11 mouse cellular contexts compared by ENCODE assay signal in the genomic region with DNA sequence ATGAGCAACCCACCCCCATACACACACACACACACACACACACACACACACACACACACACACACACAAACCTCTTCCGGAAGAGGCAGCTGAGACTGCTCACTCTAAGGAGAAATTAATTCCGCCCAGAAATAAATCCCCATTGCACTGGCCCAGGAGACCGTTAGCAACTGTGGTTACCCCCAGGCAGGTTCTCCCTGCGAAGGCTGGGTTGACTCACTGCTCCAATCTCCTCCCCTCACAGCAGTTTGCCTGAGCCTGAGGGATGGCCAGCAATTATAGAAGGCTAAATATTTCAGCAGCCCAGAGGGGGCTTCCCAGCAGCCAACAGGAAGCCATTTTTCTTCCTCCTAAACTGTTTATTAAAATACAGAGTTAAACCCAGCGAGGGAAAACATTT. TPM values are rescaled to one million over a fixed set of nuclear protein-coding genes. Genes with fewer than 3 reads are reported as not detected.
DNase-seq lines count a peak whose midpoint lies in the region; ATAC-seq lines count a peak whose summit lies in the region.
"Had no signal": no experiment of that assay in that cellular context is flagged by ENCODE, and none has a peak within 500 bp of the region (broad histone marks: within the 10 kb centered on the region; RNA-seq: fewer than 3 reads in every experiment).

No protein-coding gene starts in this region.

- peak; percentile 70; the same call in 1 of the 2 replicates for ATAC-seq in embryonic facial prominence, embryonic 14.5 days (ENCODE audit: low read depth)
- 0 out of 2 replicates have a peak, but pooled peaks have one; percentile 58 for ATAC-seq in limb, embryonic 11.5 days (ENCODE audit: insufficient number of reproducible peaks, low FRiP score, low TSS enrichment, low read depth)

- H3K4me1 ChIP-seq in embryonic facial prominence, embryonic 14.5 days (ENCODE audit: control insufficient read depth, insufficient read depth, low read length) = no peaks in the 10 kb centered on the region
- H3K4me1 ChIP-seq in limb, embryonic 11.5 days (ENCODE audit: control insufficient read depth, insufficient read depth, low read length) = no peaks in the 10 kb centered on the region; the same call in 1 of the 2 replicates
- H3K4me1 ChIP-seq: embryonic facial prominence, embryonic 15.5 days; liver, embryonic 13.5 days had no signal

- no peaks in the 10 kb centered on the region for H3K36me3 ChIP-seq in embryonic facial prominence, embryonic 14.5 days (ENCODE audit: control insufficient read depth, insufficient read depth, low read length)
- H3K36me3 ChIP-seq in limb, embryonic 11.5 days (ENCODE audit: control insufficient read depth, insufficient read depth, low read length) = no peaks in the 10 kb centered on the region
- H3K36me3 ChIP-seq: embryonic facial prominence, embryonic 15.5 days; liver, embryonic 13.5 days had no signal

- H3K27me3 ChIP-seq in embryonic facial prominence, embryonic 14.5 days (replicated peaks; ENCODE audit: control insufficient read depth, insufficient read depth, low read length) = no peaks in the 10 kb centered on the region
- no peaks in the 10 kb centered on the region for H3K27me3 ChIP-seq in limb, embryonic 11.5 days (ENCODE audit: control insufficient read depth, insufficient read depth, low read length)
- H3K27me3 ChIP-seq: embryonic facial prominence, embryonic 15.5 days; liver, embryonic 13.5 days had no signal

- DNase-seq in kidney, postnatal 4 days = peak; percentile 28 to 41
- DNase-seq in kidney, postnatal 36 days = no peak
- DNase-seq in embryonic facial prominence, embryonic 14.5 days (ENCODE audit: low spot score) = peak; percentile 38
- DNase-seq in limb, embryonic 11.5 days (ENCODE audit: low spot score) = peak; percentile 35
- DNase-seq in retina, embryonic 14.5 days (ENCODE audit: low spot score) = peak; percentile 13
- DNase-seq in B cell, adult 2 months = no peak
- no peak for DNase-seq in ovary, adult 18-20 months (ENCODE audit: low spot score)
- DNase-seq: heart, adult 2 months; liver, embryonic 13.5 days; right cerebral cortex, postnatal 25 days had no signal

- H3K9me3 ChIP-seq in embryonic facial prominence, embryonic 14.5 days (ENCODE audit: control insufficient read depth, low read length) = peaks cover 7% of the 10 kb centered on the region; the same call in 1 of the 2 replicates
- no peaks in the 10 kb centered on the region; the same call in 1 of the 2 replicates for H3K9me3 ChIP-seq in limb, embryonic 11.5 days (ENCODE audit: control insufficient read depth, low read length)
- H3K9me3 ChIP-seq: embryonic facial prominence, embryonic 15.5 days; liver, embryonic 13.5 days had no signal

- no peak overlapping the region for H3K4me2 ChIP-seq in embryonic facial prominence, embryonic 14.5 days (ENCODE audit: low read depth, low read length)
- no peak overlapping the region for H3K4me2 ChIP-seq in limb, embryonic 11.5 days (ENCODE audit: low read depth, severe bottlenecking)
- H3K4me2 ChIP-seq: embryonic facial prominence, embryonic 15.5 days; liver, embryonic 13.5 days had no signal

- H3K27ac ChIP-seq in embryonic facial prominence, embryonic 14.5 days (replicated peaks; ENCODE audit: low read depth, low read length) = no peak overlapping the region
- H3K27ac ChIP-seq in limb, embryonic 11.5 days (replicated peaks; ENCODE audit: low read depth, low read length) = no peak overlapping the region
- H3K27ac ChIP-seq: embryonic facial prominence, embryonic 15.5 days; heart, adult 2 months; liver, embryonic 13.5 days had no signal

- no peak overlapping the region for H3K4me3 ChIP-seq in embryonic facial prominence, embryonic 14.5 days (ENCODE audit: low read depth, low read length)
- no peak overlapping the region for H3K4me3 ChIP-seq in limb, embryonic 11.5 days (ENCODE audit: low read depth, low read length)
- H3K4me3 ChIP-seq: embryonic facial prominence, embryonic 15.5 days; heart, adult 2 months; liver, embryonic 13.5 days had no signal

- no peak overlapping the region for H3K9ac ChIP-seq in embryonic facial prominence, embryonic 14.5 days (ENCODE audit: low read depth, low read length)
- H3K9ac ChIP-seq in limb, embryonic 11.5 days (ENCODE audit: low read length) = no peak overlapping the region
- H3K9ac ChIP-seq: embryonic facial prominence, embryonic 15.5 days; liver, embryonic 13.5 days had no signal

- WGBS in embryonic facial prominence, embryonic 14.5 days = 15% methylated on average over 5 of the region's 5 CpGs
- 31% methylated on average over 5 of the region's 5 CpGs for WGBS in limb, embryonic 11.5 days

RNA-seq across cellular contexts. Expression of a gene that starts 55.5 kb away (rescaled TPM):
- polyA plus RNA-seq in embryonic facial prominence, embryonic 14.5 days (2014; fragmentation: Nextera tagmentation; extraction: Ambion mirVana) = 3.4 and 3.8 TPM in 2 replicates
- 4.1 and 4.7 TPM in 2 replicates for polyA plus RNA-seq in limb, embryonic 11.5 days (2014; fragmentation: Nextera tagmentation; extraction: Ambion mirVana)

Comparison
In these comparisons a context has a peak if more than half of its experiments do, and no peak if none do; other contexts are left out.
1. DNase-seq: peak in kidney, postnatal 4 days (2 of 2), embryonic facial prominence, embryonic 14.5 days (single experiment), limb, embryonic 11.5 days (single experiment) and retina, embryonic 14.5 days (single experiment); none in kidney, postnatal 36 days (0 of 2), B cell, adult 2 months (0 of 2) and ovary, adult 18-20 months (single experiment).